Mouse (Mus musculus) spleen, adult 2 months (tissue): ENCODE results near the gene Neurl1a. TPM values are rescaled to one million over a fixed set of nuclear protein-coding genes. Genes with fewer than 3 reads are reported as not detected.

Experiments
- DNase-seq, 2 experiments: peaks; one replicate each; pipeline versions ENCODE4 v3.0.0 to v3.0.0-alpha.2; 2012 to 2021; ENCODE audit warnings: low spot score in 2 of 2, low read depth in 1 of 2
- H3K27ac ChIP-seq: fragments of 200-500 bp; 2 replicates; pipeline ENCODE4 v1.5.1; 2012; ENCODE audit warnings: low read length, inconsistent platforms; ENCODE audit not compliant: insufficient read depth
- H3K27me3 ChIP-seq: fragments of 200-500 bp; 2 replicates; pipeline ENCODE4 v1.6.1; 2012; ENCODE audit warnings: mild to moderate bottlenecking, moderate library complexity, low read length, inconsistent platforms; ENCODE audit not compliant: control insufficient read depth, insufficient read depth
- H3K36me3 ChIP-seq: fragments of 200-500 bp; 2 replicates; pipeline ENCODE4 v1.6.1; 2012; ENCODE audit warnings: mild to moderate bottlenecking, low read length, inconsistent platforms; ENCODE audit not compliant: control insufficient read depth, insufficient read depth
- H3K4me1 ChIP-seq: fragments of 200-500 bp; 2 replicates; pipeline ENCODE4 v1.6.1; 2011; ENCODE audit warnings: inconsistent platforms; ENCODE audit not compliant: control insufficient read depth, insufficient read depth, insufficient read length
- H3K4me3 ChIP-seq: fragments of 200-500 bp; 2 replicates; pipeline ENCODE4 v1.5.1; 2011; ENCODE audit warnings: mild to moderate bottlenecking, inconsistent platforms; ENCODE audit not compliant: insufficient read depth, insufficient read length; ENCODE audit errors: extremely low read depth
- CTCF ChIP-seq: fragments of 200-500 bp; IDR thresholded peaks from 2 replicates; pipeline ENCODE4 v1.5.1; 2011; ENCODE audit warnings: mild to moderate bottlenecking, inconsistent platforms; ENCODE audit not compliant: insufficient read depth, insufficient read length, insufficient replicate concordance; ENCODE audit errors: extremely low read depth
- POLR2A ChIP-seq: fragments of 200-500 bp; IDR thresholded peaks from 2 replicates; pipeline ENCODE4 v1.6.1; 2011; ENCODE audit warnings: low read depth, low read length, inconsistent platforms
- WGBS: fragments of 180-500 bp; shearing (Covaris S2); methylation state at CpG from one replicate; pipeline ENCODE4 v1.1.7; 2018; 5-methylcytosine and 5-hydroxymethylcytosine counted together
- polyA plus RNA-seq: library from polyadenylated mRNA; depleted of rRNA; stranded (reverse); fragments of >200 nt; gene quantifications from 2 replicates; pipeline ENCODE4 v1.2.3, GENCODE M21; 2012

The Neurl1a gene
- polyA plus RNA-seq, 1 experiment, result 2.6 TPM

GRCm38 (mm10) chr19:47149854-47150253 is 28.8 kb upstream of the Neurl1a start:
- Histone ChIP-seq H3K4me1 (peaks cover 12% of the 10 kb centered on the region; the same call in 1 of the 2 replicates), H3K27me3 (no peaks in the 10 kb centered on the region), H3K4me3 (no peak overlapping the region), H3K27ac (no peak overlapping the region), H3K36me3 (no peaks in the 10 kb centered on the region)
- 61% methylated on average over 4 of the region's 4 CpGs for WGBS
- TF ChIP-seq POLR2A, result no peak
- DNase-seq, result no peak

DNA sequence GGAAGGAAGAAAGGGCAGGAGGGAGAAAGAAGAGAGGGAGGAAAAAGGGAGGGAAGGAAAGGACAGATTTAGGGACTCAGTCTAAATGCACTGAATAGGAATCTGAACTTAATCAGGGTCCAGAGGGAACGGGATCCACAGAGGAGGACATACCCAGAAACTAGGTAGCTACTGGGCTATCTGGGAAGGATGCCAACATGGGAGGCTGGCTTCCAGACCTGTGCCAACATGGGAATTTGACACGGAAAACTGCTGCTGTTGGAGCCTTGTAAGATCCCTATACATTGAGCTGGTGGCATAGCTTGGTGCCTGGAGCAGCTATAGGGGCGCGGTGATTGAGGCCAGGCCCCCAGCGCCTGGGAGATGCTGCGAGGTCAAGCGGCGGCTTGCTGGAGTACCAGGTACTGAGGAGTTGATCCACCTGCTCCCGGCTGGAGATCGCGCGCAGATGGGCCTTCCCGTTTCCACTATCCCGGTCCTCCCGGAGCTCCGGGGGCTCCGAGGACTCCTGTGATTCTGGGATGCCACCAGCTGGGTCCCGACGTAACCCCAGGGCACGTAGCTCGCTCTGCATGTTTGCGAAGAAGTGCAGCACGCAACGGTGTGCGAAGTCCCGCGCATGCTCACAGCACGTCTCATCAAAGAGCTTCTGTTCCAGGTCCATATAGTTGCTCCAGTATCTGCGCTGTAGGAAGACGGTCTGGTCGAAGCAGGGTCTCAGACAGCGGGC is 27.1 kb upstream of the Neurl1a start:
- no peak for DNase-seq
- Histone ChIP-seq H3K27ac (no peak overlapping the region), H3K4me3 (no peak overlapping the region), H3K36me3 (no peaks in the 10 kb centered on the region), H3K27me3 (no peaks in the 10 kb centered on the region), H3K4me1 (peaks cover 12% of the 10 kb centered on the region; the same call in 1 of the 2 replicates)
- no peak for TF ChIP-seq POLR2A
- no peak for TF ChIP-seq CTCF
- WGBS, result 44% methylated on average over 32 of the region's 32 CpGs

DNA sequence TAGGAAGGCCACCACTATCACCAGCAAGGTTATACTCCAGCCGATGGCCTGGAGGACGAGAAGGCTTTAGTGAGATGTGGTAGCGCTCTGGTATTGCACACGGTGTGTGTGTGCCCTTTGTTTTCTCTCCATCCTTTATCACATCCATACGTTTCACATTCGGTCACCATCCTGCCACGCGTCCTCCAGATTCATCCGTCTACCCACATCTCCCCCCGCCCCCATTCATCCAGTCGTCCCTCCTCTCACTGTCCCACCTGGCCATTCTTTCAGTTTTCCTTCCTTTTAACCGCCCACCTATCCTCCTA is 26.6 kb upstream of the Neurl1a start:
- WGBS, result 75% methylated on average over 12 of the region's 12 CpGs
- Histone ChIP-seq H3K4me3 (no peak overlapping the region), H3K27me3 (no peaks in the 10 kb centered on the region), H3K4me1 (peaks cover 12% of the 10 kb centered on the region; the same call in 1 of the 2 replicates), H3K27ac (no peak overlapping the region), H3K36me3 (no peaks in the 10 kb centered on the region)
- DNase-seq, result no peak
- TF ChIP-seq POLR2A (no peak), CTCF (no peak)

- WGBS, result 90% methylated on average over 7 of the region's 7 CpGs
- Histone ChIP-seq H3K4me3 (no peak overlapping the region), H3K36me3 (no peaks in the 10 kb centered on the region), H3K4me1 (peaks cover under 1% of the 10 kb centered on the region; the same call in 1 of the 2 replicates), H3K27me3 (no peaks in the 10 kb centered on the region), H3K27ac (no peak overlapping the region)
- no peak for DNase-seq
- no peak for TF ChIP-seq CTCF
- no peak for TF ChIP-seq POLR2A
Measured at GRCm38 (mm10) chr19:47153767-47154166, 24.9 kb upstream of the Neurl1a start.

DNA sequence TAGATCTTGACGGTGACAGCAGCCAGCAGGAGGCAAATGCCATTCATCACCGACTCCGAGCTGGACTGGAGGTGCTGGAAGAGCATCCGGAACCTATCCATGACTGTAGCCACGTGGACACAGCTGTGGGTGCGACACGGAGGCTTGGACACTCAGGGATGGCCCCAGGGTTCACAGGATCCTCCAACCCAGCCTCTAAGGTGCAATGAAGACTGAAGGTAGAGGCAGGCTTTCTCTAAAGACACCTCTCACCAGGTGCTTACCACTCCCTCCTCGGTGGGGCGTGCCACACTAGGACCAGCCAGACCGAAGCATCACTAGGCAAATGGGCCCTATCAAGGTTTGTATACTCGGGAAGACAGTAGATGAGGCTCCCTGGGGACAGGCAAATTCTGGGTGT is 21.0 kb upstream of the Neurl1a start, which contains the start of gene Calhm3:
Gene Calhm3 (minus strand): TSS at position 101 of the 400 bp plus-strand sequence.
- H3K4me3 ChIP-seq, result no peak within 1 kb of the TSS
- no peaks in the 10 kb centered on the region for H3K4me1 ChIP-seq
- TF ChIP-seq CTCF, result no peak
- no peak for TF ChIP-seq POLR2A
- H3K27ac ChIP-seq, result no peak within 1 kb of the TSS
- no peaks in the 10 kb centered on the region for H3K27me3 ChIP-seq
- 83% methylated on average over 11 of the region's 11 CpGs for WGBS
- H3K36me3 ChIP-seq, result no peaks in the 10 kb centered on the region
- no peak for DNase-seq

GRCm38 (mm10) chr19:47161669-47162068 is 17.0 kb upstream of the Neurl1a start:
- no peaks in the 10 kb centered on the region for H3K27me3 ChIP-seq
- H3K4me1 ChIP-seq, result no peaks in the 10 kb centered on the region
- DNase-seq, result no peak
- TF ChIP-seq POLR2A (no peak), CTCF (no peak)
- H3K4me3 ChIP-seq, result no peak overlapping the region
- 61% methylated on average over 4 of the region's 4 CpGs for WGBS
- no peak overlapping the region for H3K27ac ChIP-seq
- H3K36me3 ChIP-seq, result no peaks in the 10 kb centered on the region

GRCm38 (mm10) chr19:47163176-47163744 is 15.4 kb upstream of the Neurl1a start:
- no peak for DNase-seq
- Histone ChIP-seq H3K4me3 (no peak overlapping the region), H3K4me1 (no peaks in the 10 kb centered on the region), H3K27ac (no peak overlapping the region), H3K27me3 (no peaks in the 10 kb centered on the region), H3K36me3 (no peaks in the 10 kb centered on the region)
- TF ChIP-seq CTCF, result no peak
- no peak for TF ChIP-seq POLR2A
- 92% methylated on average over 6 of the region's 6 CpGs for WGBS
